Mouse (Mus musculus) mouse embryonic stem cell (cell line): ENCODE results near the gene Slc9a3r2.

Source experiments
- in situ Hi-C, 2 experiments: fragments of 300-500 bp; cut with MboI; formaldehyde crosslinking; loops; 1 replicate in 1 of 2; 3 replicates in 1 of 2; pipeline ENCODE4 v1.14.3; 2019 to 2020; ENCODE audit warnings: low sequenced_read_pairs in 2 of 2, low pct_unique_long_range_greater_than_20kb in 1 of 2, mixed read lengths in 1 of 2; ENCODE audit not compliant: unreplicated experiment in 1 of 2

Gene Slc9a3r2

DNA sequence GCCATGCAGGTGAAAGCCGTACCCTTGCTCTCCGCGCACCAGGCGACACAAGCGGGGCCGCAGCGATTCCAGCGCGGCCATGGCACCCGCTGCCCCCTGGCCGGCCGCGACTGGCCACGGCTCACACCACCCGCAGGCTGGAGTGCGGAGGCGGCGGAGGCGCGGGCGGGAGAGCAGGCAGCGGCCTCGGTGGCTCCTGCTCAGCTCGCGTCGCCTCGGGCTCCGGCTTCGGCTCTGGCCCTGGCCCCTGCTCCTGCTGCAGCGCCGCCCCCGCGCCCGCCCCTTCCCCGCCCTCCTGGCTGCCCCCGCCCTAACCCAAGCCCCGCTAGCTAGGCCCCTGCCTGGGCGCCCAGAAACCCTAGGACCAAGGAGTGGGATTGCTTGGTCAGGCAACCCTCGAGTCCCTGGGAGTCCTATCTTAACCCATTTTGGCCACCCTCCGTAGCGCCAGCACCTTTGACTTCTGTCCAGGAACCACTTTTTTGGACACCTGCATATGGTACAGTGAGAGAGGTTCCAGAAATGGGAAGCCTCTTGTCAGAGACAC lies at the start of gene Slc9a3r2:
Gene Slc9a3r2, minus strand, starts transcription at position 258 of the 547 bp plus-strand sequence.
- in situ Hi-C loops, result no loop called here

DNA sequence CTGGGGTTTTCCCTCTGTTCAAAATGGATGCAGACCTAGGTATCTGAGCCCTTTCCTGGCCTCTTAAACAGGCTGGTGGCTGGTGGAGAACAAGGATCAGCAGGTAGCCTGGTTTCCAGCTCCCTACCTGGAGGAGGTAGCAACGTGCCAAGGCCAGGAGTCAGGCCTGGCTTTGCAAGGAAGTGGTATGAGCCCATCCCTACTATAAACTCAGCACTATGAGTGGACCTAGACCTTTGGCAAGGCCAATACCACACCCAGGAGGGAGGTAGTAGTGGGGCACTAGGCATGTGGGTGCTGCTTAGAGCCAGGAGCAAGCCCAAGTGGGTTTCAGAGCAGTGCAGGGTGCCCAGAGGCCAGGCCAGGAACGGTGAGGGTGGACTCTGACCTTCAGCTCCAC lies 49.3 kb upstream of the Slc9a3r2 start:
- in situ Hi-C loops, result no loop called here

DNA sequence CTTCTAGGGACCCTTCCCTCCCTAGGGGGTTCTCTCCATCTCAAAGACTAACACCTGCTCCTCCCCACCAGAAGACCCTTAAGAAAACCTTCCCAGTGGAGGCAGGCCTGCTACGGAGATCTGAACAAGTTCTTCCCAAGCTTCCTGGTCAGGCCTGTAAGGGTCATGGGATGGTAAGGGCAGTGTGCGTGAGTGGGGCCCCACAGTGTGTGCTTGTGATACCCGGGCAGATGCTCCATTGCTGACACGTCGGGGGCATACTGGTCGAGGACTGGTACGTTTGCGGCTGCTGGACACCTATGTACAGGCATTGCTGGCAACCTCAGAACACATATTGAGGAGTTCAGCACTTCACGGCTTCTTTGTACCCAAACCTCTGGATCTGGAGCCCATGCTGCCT lies 48.6 kb upstream of the Slc9a3r2 start:
- in situ Hi-C loops, result no loop called here

DNA sequence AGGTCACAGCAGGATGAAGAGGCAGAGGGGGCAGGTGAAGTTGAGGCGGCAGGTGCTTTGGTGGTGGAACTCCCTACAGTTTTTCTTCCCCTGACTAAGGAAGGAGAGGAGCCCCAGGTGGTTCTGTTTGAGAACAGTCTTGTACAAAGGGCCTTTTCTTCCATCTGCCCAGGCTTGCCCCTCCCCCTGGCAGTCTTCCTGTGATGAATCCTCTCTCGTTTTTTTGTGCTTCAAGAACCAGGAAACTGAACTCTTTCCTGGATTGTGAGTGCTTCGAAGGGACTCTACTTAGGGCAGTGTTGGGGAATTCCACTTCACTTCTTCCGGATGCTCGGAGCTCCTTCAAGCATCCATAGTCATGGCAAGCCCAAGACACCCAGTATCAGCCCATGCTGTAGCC lies 47.9 kb upstream of the Slc9a3r2 start:
- in situ Hi-C loops, result no loop called here

DNA sequence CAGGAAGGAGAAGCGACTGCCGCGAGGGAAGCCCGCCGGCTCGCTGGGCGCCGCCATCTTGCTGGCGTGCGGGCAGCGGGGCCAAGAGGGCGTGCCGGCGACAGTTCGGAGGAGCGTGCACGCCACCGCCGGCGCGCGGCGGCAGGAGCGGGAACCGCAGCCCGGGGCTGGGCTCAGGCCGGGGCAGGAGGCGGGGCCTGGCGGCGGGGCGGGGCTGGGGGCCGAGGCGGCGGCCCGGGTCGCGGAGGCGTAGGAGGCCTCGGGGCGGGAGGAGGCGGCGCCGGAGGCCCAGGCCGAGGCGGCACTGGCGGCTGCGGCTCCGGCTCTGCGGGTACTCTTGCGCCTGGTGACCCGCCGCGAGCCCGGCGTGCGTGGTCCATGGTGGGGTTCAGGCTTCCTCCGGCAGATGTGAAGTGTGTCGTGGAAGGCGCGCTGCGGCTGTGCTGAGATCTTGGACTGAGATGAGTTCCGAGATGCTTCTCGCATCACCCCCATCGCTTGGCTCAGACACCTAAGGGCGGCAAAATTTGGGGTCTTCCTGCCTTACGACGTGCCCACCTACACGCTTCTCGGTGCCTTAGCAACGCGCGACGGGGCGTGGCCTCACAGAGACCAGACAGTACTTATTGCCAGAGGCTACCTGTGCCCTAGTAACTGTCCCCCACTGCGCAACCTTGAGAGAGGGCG lies 46.0 kb upstream of the Slc9a3r2 start, which contains the start of the genes Gfer and Noxo1:
Gene Gfer, minus strand, starts transcription at position 146 of the 687 bp plus-strand sequence.
Gene Noxo1, plus strand, starts transcription at position 224 of the 687 bp plus-strand sequence.
- in situ Hi-C loops, result no loop called here

DNA sequence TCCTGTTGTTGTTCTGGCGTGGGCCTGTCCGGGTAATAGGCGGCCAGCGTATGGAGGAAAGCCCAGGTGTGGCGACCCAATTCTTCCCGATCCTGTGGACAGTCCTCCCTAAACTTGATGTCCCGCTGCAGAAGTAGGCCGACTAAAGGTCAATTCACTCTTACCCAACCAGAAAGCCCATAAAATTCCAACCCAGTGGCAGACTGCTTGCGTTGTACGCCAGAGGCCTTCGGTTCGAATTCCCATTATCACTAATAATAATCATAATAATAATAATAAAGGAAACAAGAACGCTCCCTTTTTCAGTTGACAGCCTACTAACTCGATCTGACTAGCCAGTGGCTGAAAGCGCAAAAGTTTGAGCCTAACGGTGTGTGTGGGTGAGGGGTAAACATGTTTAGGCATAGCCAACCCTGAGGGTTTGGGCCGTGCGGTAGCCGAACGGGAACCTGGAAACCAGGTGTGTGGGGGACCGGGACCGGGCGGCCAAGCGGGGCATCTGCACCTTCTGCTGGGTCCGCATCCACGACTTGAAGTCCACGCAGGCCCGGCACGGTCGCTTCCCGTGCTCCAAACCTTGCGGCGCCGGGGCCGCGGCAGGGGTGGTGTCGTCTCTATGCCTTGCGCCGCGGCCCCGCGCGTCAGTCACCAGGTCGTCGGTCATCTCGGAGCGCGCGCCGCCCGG lies 45.3 kb upstream of the Slc9a3r2 start:
- in situ Hi-C loops, result no loop called here

DNA sequence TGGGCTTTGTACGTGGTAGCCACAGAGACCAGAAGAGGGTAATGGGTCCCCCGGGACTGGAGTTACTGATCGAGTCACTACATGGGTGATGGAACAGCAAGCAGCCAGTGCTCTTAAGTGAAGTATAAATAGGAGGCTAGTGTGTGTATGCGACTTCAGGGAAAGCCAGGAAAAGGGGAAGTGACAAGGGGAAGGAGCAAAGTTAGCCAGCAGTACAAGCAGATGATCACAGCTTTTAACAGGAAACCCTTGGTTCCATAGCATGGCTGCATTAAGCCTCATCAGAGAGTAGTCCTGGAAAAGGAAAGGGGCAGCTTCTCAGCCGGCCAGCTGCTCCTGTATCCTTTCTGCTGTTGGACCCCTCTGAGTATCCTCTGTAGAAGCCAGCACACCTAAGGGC lies 42.3 kb upstream of the Slc9a3r2 start:
- in situ Hi-C loops, result no loop called here

DNA sequence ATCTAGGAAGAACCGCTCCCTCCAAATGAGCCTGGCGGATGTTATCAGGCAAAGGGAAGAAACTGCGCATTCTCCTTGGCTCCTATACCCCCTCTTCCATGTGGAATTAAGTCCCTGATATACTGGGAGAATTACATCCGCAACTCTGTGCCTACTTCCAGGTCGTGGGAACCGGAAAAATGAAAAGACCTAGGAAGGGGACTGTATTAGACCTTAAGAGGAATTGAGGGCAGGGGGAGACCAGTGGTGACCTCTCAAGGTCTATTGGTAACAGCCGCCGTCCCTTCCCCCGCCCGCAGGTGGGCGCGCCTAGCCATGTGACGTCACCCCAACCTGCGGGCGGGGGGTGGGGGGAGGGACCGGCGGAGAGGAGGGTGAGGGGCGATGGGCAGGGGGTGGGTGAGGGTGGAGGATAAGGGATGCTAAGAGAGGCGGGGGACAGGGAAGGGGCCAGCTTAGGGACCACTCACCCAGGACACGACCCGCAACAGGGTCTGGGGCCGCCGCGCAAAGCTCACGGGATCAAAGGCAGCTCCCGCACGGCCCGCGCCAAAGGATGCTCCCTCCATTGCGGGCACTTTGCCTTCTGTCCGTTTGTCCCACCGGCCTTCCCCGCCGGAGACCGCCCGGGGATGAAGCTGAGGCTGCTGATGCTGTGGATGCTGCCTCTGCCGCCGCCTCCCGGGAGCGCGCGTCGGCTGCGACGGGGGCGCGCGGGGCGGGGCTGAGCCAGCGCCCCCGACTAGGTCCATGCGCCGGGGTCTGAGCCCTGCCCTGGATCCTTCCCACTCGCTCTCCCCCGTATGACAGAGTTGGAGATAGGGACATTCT lies 39.3 kb upstream of the Slc9a3r2 start, which contains the start of gene Syngr3:
Gene Syngr3, minus strand, starts transcription at position 705 of the 831 bp plus-strand sequence.
- in situ Hi-C loops, result no loop called here

DNA sequence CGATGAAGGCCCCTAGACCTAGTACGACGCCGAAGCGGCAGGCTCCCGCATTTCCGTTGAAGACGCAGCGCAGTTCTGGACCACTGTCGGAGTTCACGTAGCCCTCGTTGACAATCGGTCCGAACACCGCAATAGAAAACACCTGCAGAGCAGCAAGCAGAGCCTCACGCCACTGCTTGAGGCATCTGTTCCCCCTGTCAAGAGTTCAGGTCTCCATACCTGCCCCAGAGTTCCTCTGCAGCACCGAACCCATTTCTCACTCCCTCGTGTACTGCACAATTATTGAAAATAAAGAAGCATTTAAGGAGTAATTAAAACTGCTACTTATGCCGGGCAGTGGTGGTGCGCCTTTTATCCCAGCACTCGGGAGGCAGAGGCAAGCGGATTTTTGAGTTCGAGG lies 37.5 kb upstream of the Slc9a3r2 start:
- in situ Hi-C loops, result no loop called here

DNA sequence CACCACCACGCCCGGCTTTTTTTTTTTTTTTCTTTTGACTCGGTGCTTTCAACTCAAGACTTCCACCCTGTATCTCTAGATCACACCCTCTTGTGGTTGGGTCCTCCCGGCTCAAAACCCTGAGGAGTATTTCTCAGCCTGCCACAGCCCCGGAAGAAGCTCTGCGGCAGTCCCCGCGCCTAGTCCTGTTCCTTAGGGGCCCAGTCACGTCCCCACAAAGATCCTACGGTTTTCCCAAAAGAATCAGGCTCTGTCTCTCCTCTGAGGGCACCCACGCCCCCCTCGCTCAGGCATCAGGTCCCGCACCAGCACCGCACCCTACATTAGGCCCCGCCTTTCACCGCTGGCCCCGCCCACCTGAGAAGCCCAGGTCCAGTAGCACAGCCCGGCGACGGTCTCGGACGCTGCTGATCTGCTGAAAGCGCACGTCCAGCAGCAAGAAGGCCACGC lies 37.0 kb upstream of the Slc9a3r2 start:
- in situ Hi-C loops, result no loop called here

DNA sequence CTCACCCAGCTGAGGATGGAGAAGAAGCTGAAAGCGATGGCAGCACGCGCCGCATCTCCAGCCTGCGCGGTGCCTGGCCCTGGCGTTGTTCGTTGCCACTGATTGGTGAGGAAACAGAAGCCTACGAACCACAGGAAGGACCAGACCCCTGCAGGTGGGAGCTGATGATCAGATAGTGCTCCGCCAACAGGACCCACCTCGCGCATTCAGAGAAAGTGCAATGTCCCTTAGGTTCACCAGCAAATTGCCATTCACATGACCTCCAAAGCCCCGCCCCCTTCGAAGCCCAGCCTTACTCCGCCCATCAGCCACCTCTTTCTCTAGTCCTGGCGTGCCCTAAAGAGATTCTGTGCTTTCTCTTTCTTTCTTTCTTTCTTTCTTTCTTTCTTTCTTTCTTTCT lies 36.4 kb upstream of the Slc9a3r2 start:
- in situ Hi-C loops, result no loop called here

DNA sequence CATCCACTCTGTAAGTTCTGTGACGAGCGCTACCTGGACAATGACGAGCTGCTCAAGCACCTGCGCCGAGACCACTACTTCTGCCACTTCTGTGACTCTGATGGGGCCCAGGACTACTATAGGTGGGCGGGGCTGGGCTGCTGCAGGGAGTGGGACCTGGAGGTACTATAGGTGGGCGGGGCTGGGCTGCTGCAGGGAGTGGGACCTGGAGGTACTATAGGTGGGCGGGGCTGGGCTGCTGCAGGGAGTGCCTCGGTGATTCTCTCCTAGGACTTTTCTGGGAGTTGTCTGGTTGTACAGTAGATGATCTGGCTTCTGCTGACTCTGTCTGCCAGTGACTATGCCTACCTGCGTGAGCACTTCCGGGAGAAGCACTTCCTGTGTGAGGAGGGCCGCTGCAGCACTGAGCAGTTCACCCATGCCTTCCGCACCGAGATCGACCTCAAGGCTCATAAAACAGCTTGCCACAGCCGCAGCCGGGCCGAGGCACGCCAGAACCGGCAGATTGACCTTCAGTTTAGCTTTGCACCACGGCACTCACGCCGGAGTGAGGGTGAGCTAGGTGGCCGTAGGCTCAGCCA lies 27.5 kb upstream of the Slc9a3r2 start:
- in situ Hi-C loops, result no loop called here

DNA sequence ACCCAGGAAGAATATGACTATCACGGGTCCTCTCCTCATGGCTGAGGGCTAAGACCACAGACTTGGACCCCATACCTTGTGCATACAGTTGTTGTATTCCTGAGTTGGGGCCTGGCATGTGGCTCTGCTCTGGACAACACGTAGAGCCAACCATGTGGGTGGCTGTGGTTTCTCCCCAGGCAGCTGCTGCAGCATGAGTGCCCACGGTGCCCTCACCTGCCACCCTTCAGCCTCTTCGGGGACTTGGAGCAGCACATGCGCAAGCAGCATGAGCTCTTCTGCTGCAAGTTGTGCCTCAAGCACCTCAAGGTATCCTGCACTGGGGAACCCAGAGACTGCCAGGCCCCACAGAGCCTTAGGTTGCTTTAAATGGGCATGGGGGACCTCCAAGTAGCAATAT lies 26.8 kb upstream of the Slc9a3r2 start:
- in situ Hi-C loops, result no loop called here

DNA sequence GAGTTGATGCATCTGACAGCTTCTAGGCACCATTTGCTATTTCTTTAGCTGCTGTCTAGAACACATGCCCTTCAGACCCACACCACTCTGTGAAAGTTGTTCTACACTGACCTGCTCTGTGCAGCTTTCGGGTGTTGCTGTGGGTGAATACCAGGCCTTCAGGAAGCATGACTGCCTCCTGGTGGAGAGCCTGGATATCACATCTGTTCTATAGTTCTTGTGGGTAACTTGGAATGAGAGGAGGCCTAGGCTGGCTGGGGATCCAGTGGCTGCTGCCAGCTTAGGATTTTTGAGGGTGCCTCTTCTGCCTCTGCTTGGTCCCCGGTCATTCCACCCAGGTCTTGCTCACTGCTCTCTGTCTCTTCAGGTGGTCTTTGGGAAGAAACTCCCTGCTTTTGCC lies 26.1 kb upstream of the Slc9a3r2 start:
- in situ Hi-C loops, result no loop called here

DNA sequence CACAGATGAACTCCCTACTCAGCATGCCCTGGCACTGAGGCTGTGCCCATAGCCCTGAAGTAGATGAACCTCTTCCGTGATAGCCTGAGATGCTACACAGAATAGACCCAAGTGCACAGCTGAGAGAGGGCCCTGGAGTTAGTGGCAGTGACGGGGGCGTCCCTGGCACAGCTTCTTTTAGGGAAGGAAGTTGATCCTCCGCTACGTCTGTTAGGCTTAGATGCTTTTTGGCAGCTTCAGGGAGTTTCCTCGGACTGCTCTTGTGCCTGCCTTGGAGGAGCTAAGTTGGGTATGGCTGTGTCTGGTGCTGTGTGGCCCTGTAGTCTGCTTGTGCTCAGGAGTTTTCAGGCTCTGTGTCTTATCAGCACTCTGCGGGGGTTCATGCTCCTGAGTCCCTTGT lies 24.1 kb upstream of the Slc9a3r2 start:
- in situ Hi-C loops, result no loop called here

DNA sequence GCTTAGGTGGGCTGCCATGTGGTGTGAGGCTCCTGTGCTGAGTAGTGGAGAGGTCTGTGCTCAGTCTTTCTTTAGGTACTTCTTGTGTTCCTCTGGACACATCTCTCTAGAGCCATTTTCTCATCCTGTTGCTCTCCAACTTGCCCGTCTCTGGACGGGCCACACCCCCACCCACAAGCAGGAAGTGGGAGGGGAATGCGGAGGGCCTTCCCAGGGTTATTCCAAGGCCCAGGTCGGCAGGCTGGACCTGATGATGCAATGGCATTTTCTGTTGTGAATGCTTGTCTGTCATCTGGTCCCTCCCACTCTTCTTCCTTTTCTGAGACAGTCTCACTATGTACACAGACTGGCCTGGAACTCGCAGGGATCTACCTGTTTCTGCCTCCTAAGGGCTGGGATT lies 22.0 kb upstream of the Slc9a3r2 start:
- in situ Hi-C loops, result no loop called here

DNA sequence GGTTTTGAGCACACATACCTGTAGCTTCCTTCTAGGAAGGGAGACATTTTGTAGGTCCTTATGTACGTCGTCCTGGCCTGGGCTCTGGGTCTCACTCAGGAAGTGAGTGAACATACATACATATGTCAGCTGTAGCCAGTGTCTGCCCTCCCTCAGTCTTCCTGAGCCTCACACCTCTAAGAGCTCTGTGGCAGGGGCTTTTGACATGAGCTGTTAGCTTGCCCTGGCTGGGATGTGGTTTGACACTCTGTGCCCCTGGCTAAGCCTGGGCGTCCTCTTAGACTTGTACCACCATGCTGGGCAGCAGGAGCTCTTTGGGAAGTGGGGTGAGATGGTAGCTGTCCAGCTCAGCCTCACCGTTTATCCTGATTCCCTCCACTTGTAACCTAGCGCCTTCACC lies 21.2 kb upstream of the Slc9a3r2 start:
- in situ Hi-C loops, result no loop called here

DNA sequence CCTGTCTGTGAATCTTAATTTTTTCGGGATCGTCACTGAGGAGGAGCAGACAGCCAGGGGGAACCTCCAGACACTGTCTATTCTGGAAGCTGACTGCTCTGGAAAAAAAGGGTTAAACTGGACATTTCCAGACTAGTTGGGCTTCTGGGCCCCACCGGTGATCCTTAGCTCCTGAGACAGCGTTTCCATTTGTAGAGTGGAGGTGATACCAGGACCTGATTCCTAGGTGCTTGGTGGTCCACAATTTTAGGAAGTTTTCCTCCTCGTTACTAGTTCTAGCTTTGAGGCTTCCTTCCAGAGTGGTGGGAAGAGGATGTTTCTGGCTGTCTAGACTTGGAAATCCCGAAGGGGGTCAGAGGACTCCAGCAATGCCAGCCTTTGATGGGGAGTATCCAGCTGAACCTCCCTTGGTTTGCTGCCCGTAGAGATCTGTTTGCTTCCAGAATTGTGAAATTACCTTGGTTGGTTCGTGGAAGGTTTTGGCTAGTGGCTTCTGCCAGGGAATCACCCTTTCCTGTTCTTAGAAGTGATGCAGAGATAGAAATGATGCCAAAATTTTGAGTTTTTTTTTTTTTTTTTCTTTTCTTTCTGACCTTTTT lies 20.2 kb upstream of the Slc9a3r2 start:
- in situ Hi-C loops, result no loop called here
